Mouse (Mus musculus) adrenal gland, postnatal 14 days (tissue): Measurements from ENCODE around the gene Htt. TPM values are rescaled to one million over a fixed set of nuclear protein-coding genes. Genes with fewer than 3 reads are reported as not detected.

ENCODE experiments used
- DNase-seq: peaks from one replicate; pipeline ENCODE4 v3.0.0; 2021; ENCODE audit warnings: mixed read lengths
- total RNA-seq: library from RNA; stranded (reverse); gene quantifications from 2 replicates; pipeline ENCODE4 v1.2.3, GENCODE M21; 2021

Gene Htt
- total RNA-seq, 1 experiment from 2014 or later: 25.8 TPM

- DNase-seq: no peak
Observed at GRCm38 (mm10) chr5:34889252-34889651, 127.7 kb downstream of the Htt start.

- no peak for DNase-seq
Observed at GRCm38 (mm10) chr5:34896697-34897453, 135.3 kb downstream of the Htt start.

- DNase-seq: no peak
Observed at GRCm38 (mm10) chr5:34899787-34900469, 138.4 kb downstream of the Htt start.

GRCm38 (mm10) chr5:34902371-34902770, 140.8 kb downstream of the Htt start:
- no peak for DNase-seq

- DNase-seq: peak; percentile 40
Observed at GRCm38 (mm10) chr5:34902811-34903385, 141.4 kb downstream of the Htt start.

- no peak for DNase-seq
Observed at GRCm38 (mm10) chr5:34904412-34904811, 142.9 kb downstream of the Htt start.

GRCm38 (mm10) chr5:34907230-34907629, 145.7 kb downstream of the Htt start:
- no peak for DNase-seq

- no peak for DNase-seq
Observed at GRCm38 (mm10) chr5:34907910-34908725, 146.6 kb downstream of the Htt start, which contains the start of gene Msantd1. Gene Msantd1, plus strand, starts transcription at chr5:34908012.

- DNase-seq: no peak
Observed at GRCm38 (mm10) chr5:34908726-34909633, 147.4 kb downstream of the Htt start.

- no peak for DNase-seq
Observed at GRCm38 (mm10) chr5:34909634-34910503, 148.3 kb downstream of the Htt start.

- no peak for DNase-seq
Observed at GRCm38 (mm10) chr5:34910504-34910815, 148.9 kb downstream of the Htt start.

- peak; percentile 87 for DNase-seq
Observed at GRCm38 (mm10) chr5:34915801-34916200, 154.3 kb downstream of the Htt start.

GRCm38 (mm10) chr5:34917234-34917655, 155.7 kb downstream of the Htt start:
- no peak for DNase-seq

GRCm38 (mm10) chr5:34918785-34919184, 157.2 kb downstream of the Htt start:
- no peak for DNase-seq

- no peak for DNase-seq
Observed at GRCm38 (mm10) chr5:34922531-34922930, 161.0 kb downstream of the Htt start.

GRCm38 (mm10) chr5:34923920-34924319, 162.4 kb downstream of the Htt start:
- DNase-seq: no peak

- DNase-seq: no peak
Observed at GRCm38 (mm10) chr5:34924519-34924918, 163.0 kb downstream of the Htt start.

- no peak for DNase-seq
Observed at GRCm38 (mm10) chr5:34927648-34928047, 166.1 kb downstream of the Htt start.

GRCm38 (mm10) chr5:34930151-34930975, 168.8 kb downstream of the Htt start:
- no peak for DNase-seq

- DNase-seq: no peak
Observed at GRCm38 (mm10) chr5:34931091-34931490, 169.6 kb downstream of the Htt start.
